Mouse (Mus musculus) right cerebral cortex, adult 18-20 months (tissue): ENCODE measurements around the gene Dusp14.

ENCODE experiments used
- DNase-seq: peaks from one replicate; pipeline ENCODE4 v3.0.0; 2022; ENCODE audit warnings: mixed read lengths

The Dusp14 gene

DNA sequence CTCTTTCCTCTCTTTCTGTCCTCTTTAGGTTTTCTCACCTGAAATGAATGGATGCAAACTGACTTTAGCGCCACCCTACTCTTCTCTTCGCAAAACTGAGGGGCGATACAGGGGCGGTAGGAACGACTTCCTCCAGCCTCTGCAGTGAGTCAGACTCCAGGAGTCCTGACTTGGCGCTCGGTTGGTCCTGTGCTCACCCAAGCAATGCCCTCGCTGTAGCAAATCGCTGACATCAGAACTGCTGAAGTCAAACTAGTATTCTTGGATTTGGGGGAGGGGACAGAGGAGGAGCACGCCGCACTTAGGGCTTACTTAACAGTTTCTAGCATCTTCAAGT lies at the start of gene Dusp14:
TSS of gene Dusp14 (minus strand) at position 228 of the 337 bp plus-strand sequence.
- peak; percentile 55 for DNase-seq

DNA sequence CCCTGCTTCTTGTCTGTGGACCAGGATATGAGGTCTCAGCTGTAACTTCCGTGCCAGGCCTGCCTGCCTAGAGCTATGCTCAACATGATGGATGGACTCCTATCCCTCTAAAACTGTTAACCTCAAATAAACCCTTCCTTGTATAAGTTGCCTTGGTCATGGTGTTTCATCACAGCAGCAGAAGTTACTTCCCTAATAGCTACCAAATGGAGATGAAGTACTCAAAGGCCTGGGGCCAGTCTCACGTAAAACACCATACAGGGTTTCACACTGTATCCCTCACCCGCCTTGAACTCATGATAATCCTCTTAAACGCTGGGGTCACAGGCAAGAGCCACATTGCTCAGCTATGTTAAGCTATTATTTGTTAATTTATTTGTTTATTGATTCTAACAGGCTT lies 48.4 kb upstream of the Dusp14 start:
- DNase-seq = no peak

DNA sequence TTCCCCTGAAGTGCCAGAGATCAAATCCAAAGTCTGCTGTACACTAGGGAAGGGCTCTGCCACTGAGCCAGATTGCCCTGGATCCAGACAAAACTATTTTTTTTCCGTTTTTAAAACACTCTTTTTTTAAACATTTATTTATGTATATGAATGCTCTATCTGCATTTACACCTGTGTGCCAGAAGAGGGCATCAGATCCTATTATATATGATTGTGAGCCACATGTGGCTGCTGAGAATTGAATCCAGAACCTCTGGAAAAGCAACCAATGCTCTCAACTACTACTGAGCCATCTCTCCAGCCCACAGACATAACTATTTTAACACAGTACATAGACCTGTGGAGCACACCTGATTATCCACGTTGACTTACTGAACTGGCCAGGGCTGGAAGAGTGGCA lies 47.2 kb upstream of the Dusp14 start:
- DNase-seq = no peak

DNA sequence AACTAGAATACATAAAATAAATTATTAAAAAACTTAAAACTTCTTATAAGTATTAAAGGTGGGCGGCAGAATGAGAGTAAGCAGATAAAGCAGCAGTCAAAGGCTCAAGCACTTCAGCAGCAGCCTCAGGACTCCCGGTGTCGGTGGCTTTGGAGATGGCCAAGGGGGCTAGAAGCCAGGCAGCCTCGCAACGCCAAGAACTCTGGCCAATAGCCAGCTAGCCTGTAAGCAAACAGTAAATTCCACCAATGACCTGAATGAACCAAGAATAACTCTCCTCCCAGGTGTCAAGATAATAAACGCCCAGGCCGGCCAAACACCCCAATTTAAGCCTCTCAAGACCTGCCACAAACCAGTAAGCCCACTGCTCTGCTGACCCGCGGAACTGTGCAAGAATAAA lies 46.6 kb upstream of the Dusp14 start:
- no peak for DNase-seq

DNA sequence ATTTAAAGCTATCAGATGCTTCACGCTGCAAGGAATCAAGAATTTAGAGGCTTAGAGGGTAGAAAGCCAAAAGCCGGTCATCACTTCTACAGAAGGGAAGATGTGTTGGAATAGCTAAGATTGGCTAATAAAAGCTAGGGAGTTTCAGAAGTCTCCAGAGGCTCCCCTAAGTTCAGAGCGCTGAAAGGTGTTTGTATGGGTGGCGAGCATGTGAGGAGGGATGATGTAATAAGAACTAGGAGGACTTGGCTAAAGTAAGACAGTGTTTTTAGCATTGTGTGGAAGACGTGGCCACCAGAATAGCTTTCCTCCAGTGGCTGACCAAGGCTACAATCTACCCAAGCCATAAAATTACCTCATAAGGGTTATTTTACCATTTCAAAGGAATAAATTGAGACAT lies 44.6 kb upstream of the Dusp14 start:
- DNase-seq = peak; percentile 25

DNA sequence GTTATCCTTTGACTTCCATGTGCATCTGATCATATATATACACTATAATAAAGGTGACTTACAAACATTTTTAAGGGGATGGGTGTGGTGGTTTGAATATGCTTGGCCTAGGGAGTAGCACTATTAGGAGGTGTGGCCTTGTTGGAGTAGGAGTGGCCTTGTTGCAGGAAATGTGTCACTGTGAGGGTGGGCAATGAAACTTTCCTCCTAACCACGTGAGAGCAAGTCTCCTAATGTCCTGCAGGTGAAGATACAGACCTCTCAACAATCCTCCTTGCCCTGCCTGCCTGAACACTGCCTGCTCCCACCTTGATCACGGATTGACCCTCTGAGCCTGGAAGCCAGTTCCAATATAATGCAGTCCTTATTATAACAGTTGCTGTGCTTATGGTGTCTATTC lies 38.1 kb upstream of the Dusp14 start:
- DNase-seq = no peak

DNA sequence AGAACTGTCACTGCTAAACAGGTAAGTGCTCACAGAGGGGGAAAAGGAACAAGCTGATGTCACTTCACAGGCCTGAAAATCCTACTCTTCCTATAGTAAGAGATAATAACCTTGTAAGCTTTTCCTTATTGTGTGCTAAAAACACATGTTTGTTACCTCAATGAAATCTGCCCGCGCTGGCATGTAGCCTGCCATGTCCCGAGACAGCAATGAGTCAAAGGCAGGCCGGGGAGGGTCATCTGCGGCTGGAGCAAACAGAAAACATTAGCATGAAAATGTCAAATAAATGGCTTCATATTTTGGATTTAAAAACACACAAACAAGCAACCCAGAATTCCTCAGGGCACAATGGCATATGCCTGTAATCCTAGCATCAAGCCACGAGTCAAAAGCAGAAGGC lies 35.0 kb upstream of the Dusp14 start:
- no peak for DNase-seq

DNA sequence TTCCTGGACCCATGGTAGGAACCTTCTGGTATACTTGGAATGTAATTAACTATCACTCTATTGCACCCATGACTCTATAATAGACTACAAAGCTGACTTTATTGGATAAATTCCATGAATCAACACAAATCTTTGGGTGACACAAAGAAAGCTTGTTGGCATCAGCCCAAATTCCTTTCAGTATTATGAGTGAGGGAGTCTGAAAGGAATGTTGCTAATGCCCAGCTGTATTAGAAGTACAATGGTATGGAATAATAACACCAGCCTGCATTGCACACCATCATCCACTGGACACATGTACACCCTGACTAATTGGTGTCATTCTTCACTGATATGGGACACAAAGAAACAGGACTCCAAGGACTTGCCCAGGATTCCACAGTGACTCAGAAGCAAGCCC lies 32.1 kb upstream of the Dusp14 start:
- DNase-seq = no peak

DNA sequence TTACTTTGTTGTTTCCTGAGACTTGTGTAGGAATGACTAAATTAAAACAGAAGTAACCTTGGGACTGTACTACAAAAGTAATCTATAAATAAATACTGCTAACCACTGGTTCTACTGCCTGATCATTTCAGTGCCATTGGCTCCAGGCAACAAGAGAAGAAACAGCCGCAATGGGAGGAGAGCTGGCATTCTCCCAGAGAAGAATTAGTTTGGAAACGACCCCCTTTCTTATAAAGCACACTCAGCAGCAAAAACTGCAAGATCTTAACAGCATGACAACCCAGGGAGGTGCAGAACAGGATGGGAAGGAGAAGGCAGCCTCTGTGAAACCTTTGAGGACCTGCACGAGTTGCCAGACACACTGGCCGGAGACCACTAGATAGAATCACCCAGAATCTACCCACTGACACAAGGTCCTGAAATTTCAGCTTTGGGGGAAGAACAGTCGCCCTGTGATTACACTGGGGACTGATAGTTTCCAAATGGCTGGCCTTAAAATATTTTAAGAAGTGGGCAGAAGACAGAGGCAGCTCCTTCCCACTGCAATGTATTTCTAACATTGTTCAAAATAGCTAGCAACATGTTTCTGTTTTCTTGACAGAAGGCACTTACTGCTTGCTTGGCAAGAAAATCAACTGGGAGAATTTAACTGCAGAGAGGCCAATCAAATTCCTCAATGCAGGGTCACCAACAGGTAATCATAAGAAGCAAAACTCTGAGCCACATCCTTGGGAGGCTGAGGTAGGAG lies 28.4 kb upstream of the Dusp14 start:
- DNase-seq = peak; percentile 38

DNA sequence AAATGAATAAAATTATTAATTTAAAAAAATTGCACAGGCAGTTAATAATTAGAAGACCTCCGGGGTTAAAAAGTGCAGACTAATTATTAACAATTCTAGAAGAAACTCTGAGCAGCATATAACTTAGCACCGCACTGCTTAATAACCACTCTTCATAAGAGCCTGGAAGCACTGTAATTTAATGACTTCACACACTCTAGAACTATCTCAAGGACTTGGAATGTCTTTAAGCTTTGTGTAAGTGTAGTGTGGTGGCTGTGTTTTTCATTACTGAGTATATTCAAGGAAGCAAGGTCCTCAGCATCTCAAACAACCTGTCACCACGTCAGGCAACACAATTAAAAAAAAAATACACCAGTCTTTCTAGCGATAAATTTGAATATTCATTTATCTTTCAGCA lies 26.0 kb upstream of the Dusp14 start:
- DNase-seq = no peak

DNA sequence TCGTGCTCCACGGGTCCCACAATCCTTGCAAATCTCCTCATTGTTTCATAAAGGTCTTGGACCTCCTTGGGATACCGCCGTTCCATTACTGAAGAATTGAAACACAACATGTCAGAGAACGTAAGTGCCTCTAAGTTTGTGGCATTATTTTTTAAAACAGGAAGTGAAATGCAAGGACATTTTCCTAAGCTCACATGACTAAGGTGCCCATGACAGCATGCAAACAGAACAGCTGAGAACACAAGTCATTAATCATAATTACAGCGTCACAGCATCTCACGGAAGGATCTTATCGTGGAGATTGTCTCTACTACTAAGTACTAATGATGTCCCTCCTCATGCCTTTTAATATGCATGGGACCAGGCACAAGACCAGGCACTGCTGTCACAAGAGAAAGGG lies 21.5 kb upstream of the Dusp14 start:
- no peak for DNase-seq

DNA sequence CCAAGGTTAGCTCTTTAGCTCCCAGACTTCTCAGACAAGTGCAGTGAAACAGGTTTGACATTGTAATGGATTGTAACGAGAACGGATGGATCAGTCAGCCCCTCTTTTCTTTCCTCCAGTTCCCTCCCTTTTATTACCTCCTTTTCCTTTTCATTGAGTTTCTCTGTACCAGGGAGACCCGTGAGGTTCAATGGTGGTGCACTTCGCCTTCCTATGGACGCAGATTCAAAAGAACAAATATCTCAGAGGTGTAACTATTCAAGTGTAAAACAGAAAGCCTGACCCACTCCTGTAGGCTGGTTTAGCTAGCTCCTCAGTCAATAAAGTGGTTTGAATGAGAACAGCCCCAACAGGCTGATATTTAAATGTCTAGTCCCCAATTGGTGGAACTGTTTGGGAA lies 12.8 kb upstream of the Dusp14 start:
- no peak for DNase-seq

DNA sequence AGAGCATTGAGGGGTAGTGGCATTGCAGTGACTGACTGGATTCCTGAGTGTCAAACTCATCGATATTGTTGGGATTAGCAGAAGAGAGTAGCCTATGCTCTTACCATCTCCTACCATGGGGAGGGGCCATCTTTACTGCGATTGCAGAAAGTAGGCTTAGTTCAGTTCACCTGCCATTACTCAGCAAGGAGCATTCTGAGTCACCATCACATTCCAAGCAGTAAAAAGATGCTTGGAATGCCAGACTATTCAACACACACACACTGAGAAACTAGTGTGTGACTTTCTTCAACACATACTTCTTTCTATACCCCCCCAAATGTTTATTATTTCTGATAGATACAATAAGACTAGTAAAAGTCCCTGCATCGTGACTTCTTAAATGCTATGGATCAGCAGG lies 11.3 kb upstream of the Dusp14 start:
- no peak for DNase-seq

DNA sequence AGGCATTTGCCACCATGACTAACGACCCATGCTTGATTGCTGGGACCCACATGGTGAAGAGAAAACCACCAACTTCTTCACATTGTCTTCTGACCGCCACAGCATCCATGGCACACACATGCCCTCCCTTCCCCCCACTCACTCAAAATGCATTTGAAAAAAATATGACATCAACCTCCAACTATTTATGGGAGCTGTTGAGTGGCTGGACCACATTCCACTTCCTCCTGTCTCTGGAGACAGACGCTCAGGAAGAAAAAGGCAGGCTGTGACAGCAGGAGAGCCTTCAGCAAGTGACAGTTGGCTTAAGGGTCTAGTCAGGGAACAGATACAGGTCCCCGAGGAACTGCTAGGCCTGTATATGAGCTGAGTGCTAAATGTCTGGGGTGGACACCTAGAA lies 10.8 kb upstream of the Dusp14 start:
- DNase-seq = no peak

DNA sequence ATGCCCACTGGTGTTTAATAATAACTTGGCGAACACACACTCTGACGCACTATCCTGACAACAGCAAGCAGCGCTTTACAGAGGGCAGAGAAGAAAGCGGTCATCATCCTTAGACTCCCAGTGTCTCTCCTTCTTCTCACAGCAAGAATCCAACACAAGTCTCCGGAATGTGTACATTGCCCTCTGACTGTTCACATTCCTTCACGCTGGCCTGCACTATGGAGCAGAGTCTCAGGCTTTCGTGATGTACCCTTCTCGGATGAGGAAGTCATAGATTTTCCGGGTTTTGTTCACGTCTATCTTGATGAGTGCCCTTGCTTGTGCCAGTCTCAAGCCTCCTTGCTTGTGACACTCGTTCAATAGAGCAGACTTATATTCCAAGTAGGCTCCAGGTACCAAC lies 10.3 kb upstream of the Dusp14 start:
- no peak for DNase-seq

DNA sequence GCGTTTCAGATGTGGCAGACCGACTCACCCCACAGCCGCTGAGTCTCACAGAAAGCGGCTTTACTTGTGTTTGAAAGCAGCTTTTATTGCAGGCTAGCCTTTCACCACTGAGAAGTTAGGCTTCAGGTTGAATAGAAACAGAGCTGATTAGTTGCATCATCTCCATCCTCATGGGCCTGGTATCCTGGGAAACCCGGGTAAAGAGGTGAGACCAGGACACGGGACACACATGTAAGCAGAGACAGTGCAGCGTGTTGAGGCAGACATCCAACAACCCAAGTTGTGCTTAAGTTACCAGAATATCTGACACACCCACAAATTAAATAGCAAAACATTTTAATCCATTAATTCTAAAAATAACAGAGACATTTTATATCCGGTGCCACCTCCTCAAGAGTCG lies 9.5 kb upstream of the Dusp14 start:
- DNase-seq = no peak

DNA sequence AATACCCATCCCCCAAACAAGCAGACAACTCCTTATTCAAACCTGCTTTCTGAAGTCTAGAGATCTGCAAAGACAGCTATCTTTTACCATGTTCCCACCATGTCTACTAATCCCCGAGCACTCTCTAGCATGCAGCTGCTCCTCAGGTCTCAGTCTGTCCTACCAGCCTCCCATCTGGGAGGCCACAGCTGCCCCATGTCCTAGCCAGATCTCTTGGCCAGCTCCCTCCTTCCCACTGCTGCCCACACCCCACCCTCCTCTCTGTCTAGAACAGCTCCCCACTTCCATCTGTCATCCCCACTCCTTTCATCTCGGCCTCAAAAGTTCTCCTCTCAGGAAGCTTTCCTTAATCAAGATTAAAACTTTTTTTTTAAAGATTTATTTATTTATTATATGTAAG lies 7.9 kb upstream of the Dusp14 start:
- no peak for DNase-seq

DNA sequence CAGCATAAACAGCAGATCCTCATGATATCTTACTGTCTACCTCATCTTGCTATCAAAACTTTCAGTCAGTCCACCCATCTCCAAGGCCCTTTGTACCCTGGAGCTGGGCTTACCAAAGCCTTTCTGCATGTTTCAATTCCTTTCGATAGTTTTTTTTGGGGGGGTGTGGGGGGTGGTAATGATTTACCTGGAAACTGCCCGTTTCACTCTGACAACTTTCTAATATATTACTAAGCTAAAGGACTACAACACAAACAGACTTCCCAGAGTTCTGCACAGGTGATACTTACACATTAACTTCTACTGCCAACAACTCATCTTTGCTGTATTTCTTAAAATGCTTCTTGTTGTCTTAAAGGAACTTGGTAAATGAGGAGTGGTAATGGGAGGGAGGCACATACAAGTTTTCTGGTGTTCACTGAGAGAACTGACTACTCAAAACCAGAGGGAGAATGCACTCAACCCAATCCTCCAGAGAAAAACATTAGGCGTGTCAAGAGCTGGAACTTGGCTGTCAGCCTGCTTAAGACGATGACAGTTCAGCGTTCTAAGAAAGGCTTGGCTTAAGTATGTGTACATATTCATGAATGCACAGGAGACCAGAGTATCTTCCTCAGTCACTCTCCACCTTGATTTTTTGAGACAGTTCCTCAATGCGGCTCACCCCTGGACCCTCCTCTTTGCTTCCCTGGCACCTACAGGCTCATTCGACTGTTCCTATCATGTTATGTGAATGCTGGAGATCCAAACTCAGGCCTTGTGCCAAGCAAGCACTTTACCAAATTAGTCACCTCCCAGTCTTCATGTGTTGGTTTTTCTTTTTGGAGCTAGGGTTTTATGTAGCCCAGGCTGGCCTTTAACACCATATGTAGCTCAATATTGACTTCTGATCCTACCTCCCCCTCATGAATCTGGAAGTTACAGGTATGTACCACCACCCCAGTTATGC lies 5.0 kb upstream of the Dusp14 start:
- DNase-seq = peak; percentile 61

DNA sequence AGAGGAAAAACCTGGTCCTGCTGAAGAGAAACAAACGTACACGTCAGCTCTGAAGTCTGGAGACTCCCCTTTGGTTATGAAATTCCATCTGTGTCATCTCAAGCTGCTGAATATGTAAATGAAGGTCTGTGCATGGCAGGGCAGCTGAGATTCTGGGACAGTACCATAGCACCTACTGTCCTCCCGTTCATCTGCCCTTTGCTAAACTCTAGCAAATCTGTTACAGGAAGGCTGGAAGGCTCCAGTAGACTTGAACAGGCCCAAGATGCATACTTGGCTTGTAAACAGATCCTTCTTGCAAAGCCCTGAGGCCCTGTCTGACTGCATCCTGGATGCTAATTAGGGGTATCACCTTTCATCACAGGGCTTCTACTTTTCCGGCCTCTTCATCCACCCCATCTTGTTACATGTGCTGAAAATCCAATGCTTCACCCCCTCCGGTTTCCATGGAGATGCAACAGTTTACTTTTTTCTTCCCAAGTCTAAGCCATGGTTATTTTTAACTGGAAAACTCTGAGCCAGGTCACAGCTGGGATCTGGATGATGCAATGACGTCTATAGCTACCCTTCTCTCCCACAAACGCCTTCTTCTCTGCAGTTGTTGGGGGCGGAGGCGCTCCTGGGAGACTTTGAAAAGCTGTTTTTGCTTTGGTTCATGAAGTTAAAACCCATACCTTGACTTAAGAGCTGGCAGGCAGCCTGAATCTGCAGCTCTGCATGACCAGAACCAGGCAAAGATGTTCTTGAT lies 4.0 kb upstream of the Dusp14 start:
- DNase-seq = peak; percentile 84

DNA sequence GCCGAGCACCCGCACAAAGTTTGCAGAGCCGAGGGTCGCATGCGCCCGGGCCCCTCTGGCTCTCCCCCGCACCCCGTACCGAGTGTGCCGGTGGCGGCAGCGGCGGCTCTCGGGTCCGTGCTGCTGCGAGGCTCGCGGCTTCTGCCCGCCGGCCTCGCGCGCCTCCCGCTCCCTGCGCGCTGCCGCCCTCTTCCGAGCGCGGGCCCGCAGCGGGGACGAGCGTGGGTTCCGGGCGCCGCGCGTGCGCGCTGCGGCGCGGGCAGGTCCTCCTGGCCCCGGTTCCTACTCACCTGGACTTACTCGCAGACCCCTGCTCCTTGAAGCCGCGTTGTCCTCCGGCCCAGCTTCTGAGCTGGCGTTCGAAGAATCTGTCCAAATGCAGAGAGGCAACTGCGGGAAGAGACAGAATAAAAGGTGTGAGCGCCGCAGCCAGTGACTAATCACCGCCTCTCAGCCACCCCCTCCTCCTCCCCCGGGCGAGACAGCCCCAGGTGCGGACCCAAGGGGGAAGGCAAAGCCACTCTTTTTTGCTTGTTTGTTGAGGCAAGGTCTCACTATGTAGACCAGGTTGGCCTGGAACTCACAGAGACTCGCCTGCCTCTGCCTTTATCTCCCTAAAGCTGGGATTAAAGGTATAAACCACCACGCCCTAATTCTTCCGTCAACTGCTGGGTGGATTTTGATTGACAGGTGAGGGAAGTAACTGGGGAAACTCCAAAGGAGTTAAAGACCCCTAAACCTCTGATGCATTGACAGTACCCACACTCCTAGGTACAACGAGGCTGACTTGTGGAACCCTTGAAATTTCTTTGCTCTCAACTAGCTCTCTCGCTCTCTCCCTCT lies 649 bp downstream of the Dusp14 start:
- DNase-seq = peak; percentile 72

DNA sequence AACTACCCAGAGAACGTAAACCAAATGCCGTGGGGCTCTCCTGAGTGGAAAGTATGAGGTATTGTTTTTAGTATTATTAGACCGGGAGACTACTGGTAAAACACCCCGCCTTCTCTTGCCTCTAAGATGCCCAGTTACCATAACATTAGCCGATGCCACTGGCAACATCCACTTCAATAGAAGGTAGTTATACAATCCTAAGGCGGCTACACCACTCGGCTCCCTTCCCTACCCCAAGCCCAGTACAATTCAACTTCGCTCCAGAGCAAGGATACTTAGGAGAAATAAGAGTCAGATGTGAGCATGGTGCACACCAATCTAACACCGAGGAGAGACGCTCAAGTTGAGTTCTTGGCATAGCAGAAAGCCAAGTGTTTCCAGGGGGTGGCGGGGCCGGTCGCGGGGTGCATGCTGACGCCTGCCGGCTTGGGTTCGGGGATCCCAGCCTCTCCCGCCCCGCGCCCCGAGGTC lies 1.3 kb downstream of the Dusp14 start:
- no peak for DNase-seq

DNA sequence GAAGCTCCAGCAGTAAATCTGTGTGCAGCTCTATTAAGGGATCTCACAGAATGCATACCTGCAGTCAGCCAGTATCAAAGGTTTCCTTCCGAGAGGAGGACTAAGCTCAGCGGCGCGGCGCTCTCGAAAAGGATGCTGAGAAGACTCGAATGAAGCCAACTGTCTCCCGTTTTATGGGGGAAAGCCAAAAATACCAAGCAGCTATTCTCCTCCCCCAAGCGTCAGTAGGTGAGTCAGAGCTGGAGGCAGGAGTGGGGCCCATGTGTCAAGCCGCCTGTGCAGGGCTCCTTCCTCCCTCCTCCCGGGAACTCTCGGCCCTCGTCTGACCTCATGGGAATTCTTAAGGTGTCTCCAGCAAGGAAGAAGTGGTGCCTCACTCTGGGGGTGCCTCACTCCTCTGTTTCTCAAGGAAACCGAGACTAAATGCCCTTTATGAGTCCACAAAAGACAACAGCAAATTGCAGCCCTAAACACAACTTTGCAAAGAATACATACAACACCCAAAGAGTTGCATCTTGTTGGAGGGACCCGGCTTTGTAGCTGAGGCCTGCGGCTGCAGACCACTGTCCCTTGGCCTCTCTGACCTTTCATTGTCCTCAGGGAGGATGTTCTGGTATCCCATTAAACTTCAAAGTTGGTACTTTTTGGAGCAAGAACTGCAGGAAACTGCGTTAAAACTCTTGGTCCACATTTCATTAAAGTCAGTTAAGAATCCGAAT lies 2.0 kb downstream of the Dusp14 start:
- DNase-seq = peak; percentile 89
